Comparison of ENCODE assay signal across 24 mouse cellular contexts in genomic region chr11:37474068-37474467, GRCm38 (mm10).
DNase-seq lines count a peak whose midpoint lies in the region; ATAC-seq and TF ChIP-seq lines count a peak whose summit lies in the region.
"Had no signal": no experiment of that assay in that cellular context is flagged by ENCODE, and none has a peak within 500 bp of the region (broad histone marks: within the 10 kb centered on the region; RNA-seq: fewer than 3 reads in every experiment).

No protein-coding gene starts in this region.

- ATAC-seq in forebrain, embryonic 14.5 days: peak; percentile 34; the same call in 1 of the 2 replicates
- ATAC-seq in forebrain, embryonic 16.5 days: peak; percentile 54; the same call in 1 of the 2 replicates
- no peak for ATAC-seq in forebrain, embryonic 12.5 days (ENCODE audit: low FRiP score)
- ATAC-seq: activated CD4-positive, CD25-positive, alpha-beta regulatory T cell, adult 4 months; CD4-positive, CD25-positive, alpha-beta regulatory T cell, adult 4 months; Patski had no signal

- TF ChIP-seq CTCF in brain, embryonic 14.5 days (IDR thresholded peaks at IDR 0.05; ENCODE audit: borderline replicate concordance, extremely low read depth, insufficient read depth, insufficient read length): no peak

- no peaks in the 10 kb centered on the region for H3K36me3 ChIP-seq in forebrain, embryonic 14.5 days (ENCODE audit: control insufficient read depth, insufficient read depth, low read length)
- H3K36me3 ChIP-seq in forebrain, embryonic 10.5 days (replicated peaks): no peaks in the 10 kb centered on the region
- H3K36me3 ChIP-seq in forebrain, embryonic 16.5 days (ENCODE audit: control insufficient read depth, insufficient read depth): no peaks in the 10 kb centered on the region
- no peaks in the 10 kb centered on the region for H3K36me3 ChIP-seq in forebrain, embryonic 12.5 days (replicated peaks)
- H3K36me3 ChIP-seq: embryonic facial prominence, embryonic 13.5 days; embryonic facial prominence, embryonic 15.5 days; G1E had no signal

- H3K4me2 ChIP-seq in forebrain, embryonic 14.5 days (ENCODE audit: low read length): no peak overlapping the region
- no peak overlapping the region for H3K4me2 ChIP-seq in forebrain, embryonic 16.5 days (ENCODE audit: low read length)
- no peak overlapping the region for H3K4me2 ChIP-seq in forebrain, embryonic 12.5 days
- H3K4me2 ChIP-seq: embryonic facial prominence, embryonic 13.5 days; embryonic facial prominence, embryonic 15.5 days had no signal

- H3K4me1 ChIP-seq in forebrain, embryonic 14.5 days (ENCODE audit: control insufficient read depth, insufficient read depth, low read length): no peaks in the 10 kb centered on the region
- no peaks in the 10 kb centered on the region for H3K4me1 ChIP-seq in forebrain, embryonic 10.5 days
- H3K4me1 ChIP-seq in forebrain, embryonic 16.5 days (replicated peaks; ENCODE audit: control insufficient read depth, insufficient read depth, low read length): peaks cover 3% of the 10 kb centered on the region; the same call in 1 of the 2 replicates
- no peaks in the 10 kb centered on the region for H3K4me1 ChIP-seq in forebrain, embryonic 12.5 days
- H3K4me1 ChIP-seq: embryonic facial prominence, embryonic 13.5 days; embryonic facial prominence, embryonic 15.5 days had no signal

- H3K4me3 ChIP-seq in forebrain, embryonic 14.5 days (ENCODE audit: low read depth, low read length): no peak overlapping the region
- H3K4me3 ChIP-seq in forebrain, embryonic 10.5 days: no peak overlapping the region
- no peak overlapping the region for H3K4me3 ChIP-seq in forebrain, embryonic 16.5 days (replicated peaks; ENCODE audit: low read length)
- H3K4me3 ChIP-seq in forebrain, embryonic 12.5 days (replicated peaks): no peak overlapping the region
- H3K4me3 ChIP-seq: embryonic facial prominence, embryonic 13.5 days; embryonic facial prominence, embryonic 15.5 days; erythroblast, embryonic 14.5 days had no signal

- WGBS in forebrain, embryonic 14.5 days: 37% methylated on average over 6 of the region's 6 CpGs
- 82% methylated on average over 6 of the region's 6 CpGs for WGBS in forebrain, embryonic 10.5 days
- 23% methylated on average over 6 of the region's 6 CpGs for WGBS in forebrain, embryonic 16.5 days
- WGBS in forebrain, embryonic 12.5 days: 52% methylated on average over 6 of the region's 6 CpGs

- H3K27ac ChIP-seq in forebrain, embryonic 14.5 days (ENCODE audit: low read depth, low read length): no peak overlapping the region
- H3K27ac ChIP-seq in forebrain, embryonic 10.5 days: no peak overlapping the region
- H3K27ac ChIP-seq in forebrain, embryonic 16.5 days (ENCODE audit: low read length): no peak overlapping the region
- no peak overlapping the region for H3K27ac ChIP-seq in forebrain, embryonic 12.5 days
- H3K27ac ChIP-seq: embryonic facial prominence, embryonic 13.5 days; embryonic facial prominence, embryonic 15.5 days had no signal

- no peak overlapping the region for H3K9ac ChIP-seq in forebrain, embryonic 14.5 days (ENCODE audit: low read length)
- no peak overlapping the region for H3K9ac ChIP-seq in forebrain, embryonic 16.5 days (replicated peaks; ENCODE audit: low read depth, low read length)
- no peak overlapping the region for H3K9ac ChIP-seq in forebrain, embryonic 12.5 days
- H3K9ac ChIP-seq: embryonic facial prominence, embryonic 13.5 days; embryonic facial prominence, embryonic 15.5 days had no signal

- TF ChIP-seq POLR2A in brain, embryonic 14.5 days (IDR thresholded peaks at IDR 0.05; ENCODE audit: borderline replicate concordance, extremely low read depth, insufficient read depth, insufficient read length, poor library complexity, severe bottlenecking): no peak

- peak; percentile 74 for DNase-seq in forebrain, embryonic 14.5 days (ENCODE audit: low spot score)
- no peak for DNase-seq in forebrain, embryonic 10.5 days (ENCODE audit: extremely low spot score, low spot score)
- peak; percentile 75 for DNase-seq in brain, embryonic 14.5 days (ENCODE audit: low read depth)
- DNase-seq: adrenal gland, adult 8-10 months; adrenal gland, postnatal 14 days; adrenal gland, postnatal 36 days; B cell, adult 2 months; cerebellum, adult 11 months; cerebellum, adult 18-20 months; cerebellum, adult 8-10 months; cerebellum, adult 9-11 months; cerebellum, postnatal 14 days; cerebellum, postnatal 36 days; embryo, embryonic 11 days had no signal

- no peaks in the 10 kb centered on the region for H3K9me3 ChIP-seq in forebrain, embryonic 14.5 days (replicated peaks; ENCODE audit: control insufficient read depth, low read length)
- H3K9me3 ChIP-seq in forebrain, embryonic 10.5 days: no peaks in the 10 kb centered on the region
- no peaks in the 10 kb centered on the region for H3K9me3 ChIP-seq in forebrain, embryonic 16.5 days (ENCODE audit: control insufficient read depth, low read length)
- no peaks in the 10 kb centered on the region for H3K9me3 ChIP-seq in forebrain, embryonic 12.5 days
- H3K9me3 ChIP-seq: embryonic facial prominence, embryonic 13.5 days; embryonic facial prominence, embryonic 15.5 days had no signal

- H3K27me3 ChIP-seq in forebrain, embryonic 14.5 days (replicated peaks; ENCODE audit: control insufficient read depth, insufficient read depth, low read length): no peaks in the 10 kb centered on the region
- H3K27me3 ChIP-seq in forebrain, embryonic 10.5 days (ENCODE audit: poor library complexity, severe bottlenecking): no peaks in the 10 kb centered on the region
- no peaks in the 10 kb centered on the region for H3K27me3 ChIP-seq in forebrain, embryonic 16.5 days (replicated peaks; ENCODE audit: control insufficient read depth, insufficient read depth, low read length)
- H3K27me3 ChIP-seq in forebrain, embryonic 12.5 days: no peaks in the 10 kb centered on the region
- H3K27me3 ChIP-seq: CH12.LX; embryonic facial prominence, embryonic 13.5 days; embryonic facial prominence, embryonic 15.5 days; Patski had no signal
